22 mouse cellular contexts compared by ENCODE assay signal in genomic region chr5:72793309-72793850, GRCm38 (mm10). TPM values are rescaled to one million over a fixed set of nuclear protein-coding genes. Genes with fewer than 3 reads are reported as not detected.
DNase-seq lines count a peak whose midpoint lies in the region; ATAC-seq and TF ChIP-seq lines count a peak whose summit lies in the region.
"Had no signal": no experiment of that assay in that cellular context is flagged by ENCODE, and none has a peak within 500 bp of the region (broad histone marks: within the 10 kb centered on the region; RNA-seq: fewer than 3 reads in every experiment).

No protein-coding gene starts in this region.

- TF ChIP-seq POLR2A in liver, adult 2 months (IDR thresholded peaks at IDR 0.05; ENCODE audit: extremely low read depth, insufficient read depth, low read length) = no peak
- TF ChIP-seq POLR2A in bone marrow macrophage, adult 2 months (IDR thresholded peaks at IDR 0.05; ENCODE audit: borderline replicate concordance, low read depth, low read length) = no peak

- H3K4me1 ChIP-seq in heart, embryonic 16.5 days (ENCODE audit: control insufficient read depth, insufficient read depth, low read length) = 0 out of 2 replicates have a peak, but pooled peaks cover 4% of the 10 kb centered on the region
- peaks cover 5% of the 10 kb centered on the region for H3K4me1 ChIP-seq in liver, adult 2 months (ENCODE audit: control insufficient read depth, insufficient read depth, low read length)
- peaks cover 8% of the 10 kb centered on the region for H3K4me1 ChIP-seq in liver, embryonic 12.5 days
- peaks cover 56% of the 10 kb centered on the region for H3K4me1 ChIP-seq in bone marrow macrophage, adult 2 months (ENCODE audit: control insufficient read depth, insufficient read depth, low read length)
- no peaks in the 10 kb centered on the region for H3K4me1 ChIP-seq in neural tube, embryonic 15.5 days

- H3K79me2 ChIP-seq in liver, adult 2 months (ENCODE audit: control insufficient read depth, insufficient read depth, low read length) = peaks cover 7% of the 10 kb centered on the region; the same call in 1 of the 2 replicates

- intact Hi-C loops in heart, postnatal 36 days (cut with DNase I) = no loop called here

- H3K27me3 ChIP-seq in heart, embryonic 16.5 days (ENCODE audit: control insufficient read depth, insufficient read depth, low read length) = no peaks in the 10 kb centered on the region
- H3K27me3 ChIP-seq in liver, adult 2 months (ENCODE audit: control insufficient read depth, insufficient read depth, low read length) = no peaks in the 10 kb centered on the region
- H3K27me3 ChIP-seq in liver, embryonic 12.5 days (replicated peaks) = no peaks in the 10 kb centered on the region
- no peaks in the 10 kb centered on the region for H3K27me3 ChIP-seq in neural tube, embryonic 15.5 days (replicated peaks)
- H3K27me3 ChIP-seq: embryonic facial prominence, embryonic 12.5 days; liver, embryonic 13.5 days; midbrain, embryonic 13.5 days had no signal

- H3K9ac ChIP-seq in heart, embryonic 16.5 days (ENCODE audit: low read length) = no peak overlapping the region
- H3K9ac ChIP-seq in liver, adult 2 months (ENCODE audit: low read depth, low read length) = no peak overlapping the region
- H3K9ac ChIP-seq in liver, embryonic 12.5 days = no peak overlapping the region
- H3K9ac ChIP-seq in neural tube, embryonic 15.5 days (replicated peaks) = no peak overlapping the region
- H3K9ac ChIP-seq: embryonic facial prominence, embryonic 12.5 days; liver, embryonic 13.5 days; lung, embryonic 14.5 days; midbrain, embryonic 13.5 days had no signal

- DNase-seq in heart, postnatal 36 days = no peak
- DNase-seq in liver, adult 2 months (ENCODE audit: extremely low read depth, low read depth, low spot score) = peak; percentile 55
- DNase-seq in thymus, postnatal 14 days = peak; percentile 23
- DNase-seq in frontal cortex, postnatal 14 days (ENCODE audit: low spot score in 2 of 2) = no peak
- DNase-seq: cerebellum, adult 9-11 months; heart, adult 18-20 months; liver, embryonic 13.5 days; lung, embryonic 14.5 days; lung, postnatal 36 days; right cerebral cortex, postnatal 14 days; spleen, adult 18-20 months had no signal

- no peaks in the 10 kb centered on the region for H3K36me3 ChIP-seq in heart, embryonic 16.5 days (ENCODE audit: control insufficient read depth, insufficient read depth)
- H3K36me3 ChIP-seq in liver, adult 2 months (ENCODE audit: control insufficient read depth, insufficient read depth, low read length) = peaks cover 4% of the 10 kb centered on the region
- no peaks in the 10 kb centered on the region for H3K36me3 ChIP-seq in liver, embryonic 12.5 days
- H3K36me3 ChIP-seq in neural tube, embryonic 15.5 days = no peaks in the 10 kb centered on the region
- H3K36me3 ChIP-seq: embryonic facial prominence, embryonic 12.5 days; liver, embryonic 13.5 days; midbrain, embryonic 13.5 days had no signal

- no peak overlapping the region for H3K4me2 ChIP-seq in heart, embryonic 16.5 days (ENCODE audit: low read depth, low read length)
- H3K4me2 ChIP-seq in liver, embryonic 12.5 days = no peak overlapping the region
- H3K4me2 ChIP-seq in neural tube, embryonic 15.5 days = no peak overlapping the region
- H3K4me2 ChIP-seq: embryonic facial prominence, embryonic 12.5 days; liver, embryonic 13.5 days; lung, embryonic 14.5 days; midbrain, embryonic 13.5 days had no signal

- ATAC-seq in heart, embryonic 16.5 days (replicated peaks; ENCODE audit: extremely low read depth, insufficient read depth, low FRiP score) = 0 out of 2 replicates have a peak, but pooled peaks have one; percentile 29
- no peak; the same call in 1 of the 2 replicates for ATAC-seq in liver, embryonic 12.5 days
- ATAC-seq in neural tube, embryonic 15.5 days (ENCODE audit: low FRiP score) = no peak
- ATAC-seq: forebrain, embryonic 16.5 days; intestine, postnatal 0 days; midbrain, embryonic 13.5 days had no signal

- H3K9me3 ChIP-seq in heart, embryonic 16.5 days (replicated peaks; ENCODE audit: control insufficient read depth, low read length) = no peaks in the 10 kb centered on the region
- H3K9me3 ChIP-seq in liver, embryonic 12.5 days (replicated peaks) = no peaks in the 10 kb centered on the region
- H3K9me3 ChIP-seq in neural tube, embryonic 15.5 days (replicated peaks) = no peaks in the 10 kb centered on the region
- H3K9me3 ChIP-seq: embryonic facial prominence, embryonic 12.5 days; liver, embryonic 13.5 days; midbrain, embryonic 13.5 days had no signal

- TF ChIP-seq CTCF in liver, adult 2 months (IDR thresholded peaks at IDR 0.05; ENCODE audit: low read depth, low read length) = no peak
- TF ChIP-seq CTCF in bone marrow macrophage, adult 2 months (IDR thresholded peaks at IDR 0.05; ENCODE audit: low read depth, low read length) = no peak

- H3K27ac ChIP-seq in heart, embryonic 16.5 days (ENCODE audit: low read length) = no peak overlapping the region
- H3K27ac ChIP-seq in liver, adult 2 months (replicated peaks; ENCODE audit: insufficient read depth, low read depth, low read length) = no peak overlapping the region
- H3K27ac ChIP-seq in liver, embryonic 12.5 days = no peak overlapping the region
- H3K27ac ChIP-seq in bone marrow macrophage, adult 2 months (ENCODE audit: insufficient read depth, low read depth, low read length) = peak overlapping the region; percentile 80
- H3K27ac ChIP-seq in neural tube, embryonic 15.5 days (replicated peaks) = no peak overlapping the region
- H3K27ac ChIP-seq: embryonic facial prominence, embryonic 12.5 days; hindbrain, postnatal 0 days; left cerebral cortex, adult 2 months; liver, embryonic 13.5 days; midbrain, embryonic 13.5 days had no signal

- no peak overlapping the region for H3K4me3 ChIP-seq in heart, embryonic 16.5 days (ENCODE audit: low read length)
- H3K4me3 ChIP-seq in liver, adult 2 months (ENCODE audit: insufficient read depth, low read depth, low read length) = no peak overlapping the region
- H3K4me3 ChIP-seq in liver, embryonic 12.5 days = no peak overlapping the region
- H3K4me3 ChIP-seq in bone marrow macrophage, adult 2 months (ENCODE audit: insufficient read depth, low read length) = no peak overlapping the region
- H3K4me3 ChIP-seq in neural tube, embryonic 15.5 days (replicated peaks) = no peak overlapping the region
- H3K4me3 ChIP-seq: embryonic facial prominence, embryonic 12.5 days; erythroblast, embryonic 14.5 days; left cerebral cortex, adult 2 months; liver, embryonic 13.5 days; midbrain, embryonic 13.5 days had no signal

- 79% methylated on average over 3 of the region's 3 CpGs for WGBS in heart, embryonic 16.5 days
- WGBS in liver, adult 2 months = 14% methylated on average over 3 of the region's 3 CpGs
- 53% methylated on average over 3 of the region's 3 CpGs for WGBS in liver, embryonic 12.5 days (ENCODE audit: insufficient replicate concordance)
- 79% methylated on average over 3 of the region's 3 CpGs for WGBS in neural tube, embryonic 15.5 days

RNA-seq across cellular contexts. Expression of gene Txk, which starts 40.8 kb away (rescaled TPM):
- polyA plus RNA-seq in heart, embryonic 16.5 days (2015; fragmentation: Nextera tagmentation; extraction: Ambion mirVana) = 0.56 and 2.0 TPM in 2 replicates
- under 1 TPM in 1 of 2 experiments, not detected in 1; 0.11 TPM for total RNA-seq in heart, postnatal 36 days (2021)
- 0.20 and 0.46 TPM in 2 replicates for total RNA-seq in liver, adult 2 months (2014; rRNA removed)
- polyA plus RNA-seq in liver, adult 2 months (2012; rRNA removed) = 0.15 and 0.22 TPM in 2 replicates
- 0.05 TPM in 1 of 2 replicates, not detected in the other for polyA plus RNA-seq in liver, embryonic 12.5 days (2016; fragmentation: Nextera tagmentation; extraction: Ambion mirVana)
- 0.24 and 0.25 TPM in 2 replicates for polyA plus RNA-seq in bone marrow macrophage, adult 2 months (2012; ENCODE audit: insufficient read depth, insufficient read length, missing spikeins)
- polyA plus RNA-seq in neural tube, embryonic 15.5 days (2015; fragmentation: Nextera tagmentation; extraction: Ambion mirVana) = 0.13 and 2.5 TPM in 2 replicates
- polyA plus RNA-seq: erythroblast, embryonic 14.5 days; liver, embryonic 13.5 days; lung, embryonic 14.5 days had no signal

Comparison
In these comparisons a context has a peak if more than half of its experiments do, and no peak if none do; other contexts are left out.
1. DNase-seq: peak in liver, adult 2 months (single experiment) and thymus, postnatal 14 days (single experiment); none in heart, postnatal 36 days (0 of 2) and frontal cortex, postnatal 14 days (0 of 2).